Mouse (Mus musculus): Measurements from ENCODE around the gene Card9. TPM values are rescaled to one million over a fixed set of nuclear protein-coding genes. Genes with fewer than 3 reads are reported as not detected.

Gene Card9
- polyA plus RNA-seq, 1 experiment from 2014 or later: 0.53 TPM

DNA sequence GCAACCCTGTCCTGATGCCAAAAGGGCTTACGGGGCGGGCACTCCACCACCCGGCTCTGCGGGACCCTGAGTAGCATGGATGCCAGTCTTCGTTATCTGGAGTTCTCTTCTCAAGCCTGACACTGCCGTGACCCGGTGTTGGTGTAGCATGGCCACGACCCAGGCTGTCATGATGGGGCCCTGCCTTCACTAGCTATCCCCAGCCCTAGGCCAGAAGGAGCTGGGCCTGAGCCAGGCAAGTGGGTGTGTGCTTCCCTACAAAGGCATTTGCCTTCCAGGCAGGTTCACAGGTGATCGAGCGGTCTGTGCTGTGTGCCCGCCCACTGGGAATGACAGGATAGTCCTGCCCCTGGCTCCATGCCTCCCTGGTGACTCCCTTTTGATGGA lies 44.8 kb downstream of the Card9 start:
- ATAC-seq (ENCODE audit: low FRiP score, low TSS enrichment): peak; percentile 26
- H3K4me1 ChIP-seq (ENCODE audit: control insufficient read depth, insufficient read depth, low read length): peaks cover 31% of the 10 kb centered on the region
- H3K4me2 ChIP-seq (replicated peaks; ENCODE audit: low read depth, low read length): peak overlapping the region; percentile 93
- H3K27ac ChIP-seq (ENCODE audit: low read depth, low read length): peak overlapping the region; percentile 98
- WGBS: under 1% methylated on average over 11 of the region's 11 CpGs
- peak overlapping the region; percentile 92 for H3K4me3 ChIP-seq (ENCODE audit: low read length)
- no peaks in the 10 kb centered on the region for H3K36me3 ChIP-seq (ENCODE audit: control insufficient read depth, insufficient read depth, low read length)
- H3K9ac ChIP-seq (ENCODE audit: low read depth, low read length): peak overlapping the region; percentile 96
- no peaks in the 10 kb centered on the region for H3K27me3 ChIP-seq (ENCODE audit: control insufficient read depth, insufficient read depth, low read length)
- H3K9me3 ChIP-seq (ENCODE audit: control insufficient read depth, low read length): no peaks in the 10 kb centered on the region

DNA sequence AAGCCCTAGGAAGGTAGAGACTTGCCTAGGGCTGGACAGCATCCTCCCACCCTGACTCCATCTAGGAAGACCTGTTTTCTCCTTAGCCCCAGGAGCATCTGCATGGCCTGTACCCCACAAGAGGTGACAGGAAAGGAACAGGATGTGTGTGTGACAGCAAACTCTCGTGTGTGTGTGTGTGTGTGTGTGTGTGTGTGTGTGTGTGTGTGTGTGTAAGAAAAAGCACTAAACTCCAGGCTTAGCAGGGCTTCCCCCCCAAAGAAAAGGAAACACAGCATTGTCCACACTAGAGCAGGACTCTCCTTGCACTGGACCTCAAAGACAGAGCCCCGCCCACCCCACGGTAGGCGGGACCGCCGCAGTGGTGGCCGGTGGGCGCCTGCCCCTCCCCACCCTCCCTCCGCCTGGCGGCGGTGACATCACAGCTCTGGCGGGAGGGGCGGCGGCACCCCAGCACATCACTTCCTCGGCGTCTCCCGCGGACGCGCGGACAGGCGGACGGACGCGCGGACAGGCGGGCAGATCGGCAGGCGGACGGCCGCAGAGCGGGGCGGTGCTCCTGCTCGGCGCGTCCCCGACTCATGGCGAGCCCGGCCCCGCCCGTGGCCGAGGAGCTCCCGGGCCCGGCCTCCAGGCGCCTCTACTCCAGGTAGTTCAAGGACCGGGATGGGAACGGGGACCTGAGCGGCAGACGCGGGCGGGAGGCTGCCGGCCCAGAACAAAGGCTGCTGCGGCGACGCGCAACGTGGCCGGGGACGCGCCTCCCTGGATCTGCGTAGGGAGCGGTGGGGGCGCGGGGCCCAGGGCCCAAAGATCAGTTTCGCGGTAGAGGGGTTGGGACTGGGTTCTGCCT lies 45.4 kb downstream of the Card9 start, which contains the start of gene Gpsm1:
Gene Gpsm1, plus strand, starts transcription at position 444 of the 853 bp plus-strand sequence.
- Histone ChIP-seq H3K4me3 (ENCODE audit: low read length) (peak within 1 kb of the TSS; percentile 92), H3K36me3 (ENCODE audit: control insufficient read depth, insufficient read depth, low read length) (no peaks in the 10 kb centered on the region), H3K9me3 (ENCODE audit: control insufficient read depth, low read length) (no peaks in the 10 kb centered on the region), H3K9ac (ENCODE audit: low read depth, low read length) (peak within 1 kb of the TSS; percentile 96), H3K4me2 (replicated peaks; ENCODE audit: low read depth, low read length) (peak within 1 kb of the TSS; percentile 93), H3K4me1 (ENCODE audit: control insufficient read depth, insufficient read depth, low read length) (peaks cover 31% of the 10 kb centered on the region), H3K27ac (ENCODE audit: low read depth, low read length) (peak within 1 kb of the TSS; percentile 98), H3K27me3 (ENCODE audit: control insufficient read depth, insufficient read depth, low read length) (no peaks in the 10 kb centered on the region)
- ATAC-seq (ENCODE audit: low FRiP score, low TSS enrichment): peak; percentile 89
- WGBS: under 1% methylated on average over 41 of the region's 66 CpGs

DNA sequence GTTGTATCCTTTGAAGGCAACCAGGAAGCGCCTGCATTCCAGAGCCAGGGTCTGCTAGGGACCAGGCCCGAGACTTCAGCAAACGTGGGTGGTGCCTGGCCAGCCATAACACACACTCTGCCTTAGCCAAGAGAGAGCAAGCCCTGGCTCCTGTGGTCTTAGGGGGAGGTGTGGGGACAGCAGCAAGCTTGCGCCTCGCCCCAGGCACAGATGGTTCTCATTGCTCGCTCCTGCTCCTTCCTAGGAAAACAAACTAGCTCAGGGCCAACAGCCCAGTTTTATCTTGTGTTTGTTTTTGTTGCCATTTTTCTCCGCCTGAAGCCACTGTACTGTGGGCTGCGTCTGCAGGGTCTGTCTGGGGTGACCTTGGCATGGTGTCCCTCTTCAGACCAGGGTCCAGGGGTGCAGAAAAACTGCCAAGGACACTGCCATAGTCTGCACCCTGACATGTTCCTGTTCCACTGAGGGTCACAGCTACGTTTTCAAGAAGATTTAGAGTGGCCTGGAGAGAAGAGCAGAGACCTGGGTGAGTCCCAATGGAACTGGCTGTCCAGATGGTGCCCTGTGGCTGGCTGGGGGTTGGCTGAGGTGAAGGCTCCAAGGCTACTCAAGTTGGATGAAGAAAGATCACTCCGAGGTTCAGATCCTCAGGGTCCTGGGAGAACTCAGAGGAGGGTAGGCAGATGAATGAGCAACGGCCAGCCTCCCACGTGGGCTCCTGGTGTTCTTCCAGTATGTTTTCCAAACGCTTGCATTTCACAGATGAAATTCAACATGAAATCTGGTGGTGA lies 46.2 kb downstream of the Card9 start:
- H3K27me3 ChIP-seq (ENCODE audit: control insufficient read depth, insufficient read depth, low read length): no peaks in the 10 kb centered on the region
- ATAC-seq (ENCODE audit: low FRiP score, low TSS enrichment): peak; percentile 33
- peaks cover 31% of the 10 kb centered on the region for H3K4me1 ChIP-seq (ENCODE audit: control insufficient read depth, insufficient read depth, low read length)
- H3K4me3 ChIP-seq (ENCODE audit: low read length): peak overlapping the region; percentile 92; the same call in 1 of the 2 replicates
- H3K27ac ChIP-seq (ENCODE audit: low read depth, low read length): peak overlapping the region; percentile 98
- H3K36me3 ChIP-seq (ENCODE audit: control insufficient read depth, insufficient read depth, low read length): no peaks in the 10 kb centered on the region
- H3K4me2 ChIP-seq (replicated peaks; ENCODE audit: low read depth, low read length): peak overlapping the region; percentile 93
- 29% methylated on average over 13 of the region's 13 CpGs for WGBS
- no peaks in the 10 kb centered on the region for H3K9me3 ChIP-seq (ENCODE audit: control insufficient read depth, low read length)
- H3K9ac ChIP-seq (ENCODE audit: low read depth, low read length): no peak overlapping the region; the same call in 1 of the 2 replicates

DNA sequence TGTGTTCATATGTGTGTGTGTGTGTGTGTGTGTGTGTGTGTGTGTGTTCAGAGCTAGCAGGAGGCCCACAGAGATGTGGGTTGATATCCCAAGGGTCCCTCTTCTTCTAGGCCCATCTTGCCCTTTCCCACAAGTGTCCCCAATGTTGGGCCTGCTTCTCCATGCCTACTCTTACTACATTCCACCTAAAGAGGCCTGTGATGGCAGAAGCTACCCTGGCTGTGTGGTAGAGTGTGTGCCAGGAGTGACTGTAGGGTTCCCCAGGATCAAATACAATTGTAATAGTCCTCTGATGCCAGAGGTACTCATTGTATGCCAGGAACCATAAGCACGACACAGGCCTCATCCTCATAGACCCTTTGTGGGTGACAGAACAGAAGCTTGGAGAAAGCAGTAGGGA lies 47.3 kb downstream of the Card9 start:
- H3K36me3 ChIP-seq (ENCODE audit: control insufficient read depth, insufficient read depth, low read length): no peaks in the 10 kb centered on the region
- peak overlapping the region; percentile 42; the same call in 1 of the 2 replicates for H3K27ac ChIP-seq (ENCODE audit: low read depth, low read length)
- no peaks in the 10 kb centered on the region for H3K9me3 ChIP-seq (ENCODE audit: control insufficient read depth, low read length)
- no peak for ATAC-seq (ENCODE audit: low FRiP score, low TSS enrichment)
- no peak overlapping the region for H3K4me3 ChIP-seq (ENCODE audit: low read length)
- H3K9ac ChIP-seq (ENCODE audit: low read depth, low read length): no peak overlapping the region
- no peak overlapping the region for H3K4me2 ChIP-seq (replicated peaks; ENCODE audit: low read depth, low read length)
- H3K4me1 ChIP-seq (ENCODE audit: control insufficient read depth, insufficient read depth, low read length): peaks cover 31% of the 10 kb centered on the region
- no peaks in the 10 kb centered on the region for H3K27me3 ChIP-seq (ENCODE audit: control insufficient read depth, insufficient read depth, low read length)
- WGBS: 84% methylated on average over 1 of the region's 1 CpGs

DNA sequence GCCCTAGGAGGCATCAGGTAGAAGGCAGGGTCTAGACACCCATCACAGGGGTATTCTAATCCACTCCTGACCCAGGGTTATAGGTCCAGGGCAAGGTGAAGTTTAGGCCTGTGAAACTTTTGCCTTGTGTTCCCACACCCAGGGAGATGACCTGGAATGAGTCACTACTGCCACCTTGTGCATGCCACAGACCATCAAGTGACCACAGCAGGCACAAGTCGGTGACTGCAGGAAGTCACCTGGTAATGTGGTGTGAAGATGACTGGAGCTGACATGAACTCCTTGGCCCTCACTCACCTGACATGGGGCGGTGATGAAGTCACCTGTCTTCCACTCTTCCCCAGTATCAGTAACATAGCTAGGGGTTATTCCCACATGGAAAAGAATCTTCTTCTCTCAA lies 47.9 kb downstream of the Card9 start:
- WGBS: 58% methylated on average over 2 of the region's 2 CpGs
- no peak for ATAC-seq (ENCODE audit: low FRiP score, low TSS enrichment)

DNA sequence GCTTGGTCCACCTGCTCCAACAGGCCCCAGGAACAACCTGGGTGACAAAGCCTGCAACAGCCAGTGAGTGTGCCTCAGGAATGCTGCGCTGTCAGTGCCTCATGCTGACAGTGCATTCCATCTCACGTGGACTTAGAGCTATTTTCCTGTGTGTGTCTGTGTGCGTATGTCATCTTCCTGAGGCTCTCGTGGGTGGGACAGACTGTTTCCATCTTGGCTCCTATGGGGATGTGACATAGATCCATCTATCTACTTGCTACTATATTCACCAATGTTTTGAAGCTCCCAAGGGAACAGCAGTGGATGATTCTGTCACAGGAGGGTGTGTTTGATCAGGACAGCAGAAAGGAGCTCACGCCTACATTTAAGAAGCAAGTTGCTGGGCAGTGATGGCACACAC lies 48.8 kb downstream of the Card9 start:
- 72% methylated on average over 5 of the region's 5 CpGs for WGBS

More for the DNA sequence above, 47.9 kb downstream of the Card9 start:
- H3K9ac ChIP-seq (ENCODE audit: low read depth, low read length): no peak overlapping the region
- peaks cover 30% of the 10 kb centered on the region for H3K4me1 ChIP-seq (ENCODE audit: control insufficient read depth, insufficient read depth, low read length)
- H3K36me3 ChIP-seq (ENCODE audit: control insufficient read depth, insufficient read depth, low read length): no peaks in the 10 kb centered on the region
- no peak overlapping the region for H3K4me3 ChIP-seq (ENCODE audit: low read length)
- no peaks in the 10 kb centered on the region for H3K9me3 ChIP-seq (ENCODE audit: control insufficient read depth, low read length)
- H3K27ac ChIP-seq (ENCODE audit: low read depth, low read length): no peak overlapping the region
- no peaks in the 10 kb centered on the region for H3K27me3 ChIP-seq (ENCODE audit: control insufficient read depth, insufficient read depth, low read length)
- H3K4me2 ChIP-seq (replicated peaks; ENCODE audit: low read depth, low read length): no peak overlapping the region

DNA sequence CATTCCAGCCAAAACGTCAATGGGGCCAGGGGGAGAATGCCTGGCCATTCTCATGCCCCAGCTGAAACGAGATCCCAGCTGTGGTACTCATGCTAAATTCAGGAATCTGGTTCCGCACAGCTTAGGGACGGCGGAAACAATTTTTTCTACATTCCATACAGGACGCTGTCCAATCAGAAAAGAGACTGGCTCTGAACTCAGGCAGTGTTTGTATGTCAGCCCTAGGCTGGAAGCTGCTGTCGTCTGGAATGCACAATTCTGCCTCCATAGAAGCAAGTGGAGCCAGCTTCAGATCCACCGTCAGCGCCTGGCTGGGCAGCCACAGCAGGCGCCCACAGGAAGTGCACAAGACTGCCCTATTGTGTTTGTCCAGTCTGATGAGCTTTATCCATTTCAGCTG lies 51.0 kb downstream of the Card9 start:
- H3K27ac ChIP-seq (ENCODE audit: low read depth, low read length): peak overlapping the region; percentile 63
- H3K36me3 ChIP-seq (ENCODE audit: control insufficient read depth, insufficient read depth, low read length): no peaks in the 10 kb centered on the region
- H3K4me1 ChIP-seq (ENCODE audit: control insufficient read depth, insufficient read depth, low read length): peaks cover 8% of the 10 kb centered on the region; the same call in 1 of the 2 replicates
- 29% methylated on average over 10 of the region's 10 CpGs for WGBS
- no peak overlapping the region for H3K9ac ChIP-seq (ENCODE audit: low read depth, low read length)
- H3K27me3 ChIP-seq (ENCODE audit: control insufficient read depth, insufficient read depth, low read length): no peaks in the 10 kb centered on the region
- ATAC-seq (ENCODE audit: low FRiP score, low TSS enrichment): peak; percentile 74
- no peak overlapping the region for H3K4me3 ChIP-seq (ENCODE audit: low read length)
- no peaks in the 10 kb centered on the region for H3K9me3 ChIP-seq (ENCODE audit: control insufficient read depth, low read length)
- H3K4me2 ChIP-seq (replicated peaks; ENCODE audit: low read depth, low read length): no peak overlapping the region

More for the DNA sequence above, 48.8 kb downstream of the Card9 start:
- no peak overlapping the region for H3K4me2 ChIP-seq (replicated peaks; ENCODE audit: low read depth, low read length)
- no peak overlapping the region for H3K9ac ChIP-seq (ENCODE audit: low read depth, low read length)
- no peaks in the 10 kb centered on the region for H3K27me3 ChIP-seq (ENCODE audit: control insufficient read depth, insufficient read depth, low read length)
- no peaks in the 10 kb centered on the region for H3K36me3 ChIP-seq (ENCODE audit: control insufficient read depth, insufficient read depth, low read length)
- H3K27ac ChIP-seq (ENCODE audit: low read depth, low read length): no peak overlapping the region
- ATAC-seq (ENCODE audit: low FRiP score, low TSS enrichment): no peak
- H3K4me1 ChIP-seq (ENCODE audit: control insufficient read depth, insufficient read depth, low read length): peaks cover 22% of the 10 kb centered on the region
- H3K9me3 ChIP-seq (ENCODE audit: control insufficient read depth, low read length): no peaks in the 10 kb centered on the region
- H3K4me3 ChIP-seq (ENCODE audit: low read length): no peak overlapping the region

DNA sequence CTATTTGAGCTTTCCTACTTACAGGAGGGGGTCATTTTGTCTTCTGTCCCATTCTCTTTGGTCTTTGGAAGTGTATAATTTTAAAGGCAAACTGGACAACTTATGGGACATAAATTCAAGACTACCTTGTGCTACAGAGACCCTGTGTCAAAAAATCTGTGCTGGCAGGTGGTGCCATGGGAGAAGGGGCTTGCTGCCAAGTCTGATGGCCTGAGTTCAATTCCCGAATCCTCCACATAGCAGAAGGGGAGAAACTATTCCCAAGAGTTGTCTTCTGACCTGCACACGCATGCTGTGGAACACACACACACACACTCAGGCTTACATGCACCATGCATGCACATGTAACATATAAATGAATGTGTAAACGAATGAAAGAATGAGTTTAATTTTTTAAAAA lies 54.0 kb downstream of the Card9 start:
- Histone ChIP-seq H3K27me3 (ENCODE audit: control insufficient read depth, insufficient read depth, low read length) (no peaks in the 10 kb centered on the region), H3K4me1 (ENCODE audit: control insufficient read depth, insufficient read depth, low read length) (no peaks in the 10 kb centered on the region; the same call in 1 of the 2 replicates), H3K36me3 (ENCODE audit: control insufficient read depth, insufficient read depth, low read length) (no peaks in the 10 kb centered on the region), H3K27ac (ENCODE audit: low read depth, low read length) (no peak overlapping the region), H3K9me3 (ENCODE audit: control insufficient read depth, low read length) (0 out of 2 replicates have a peak, but pooled peaks cover 4% of the 10 kb centered on the region), H3K4me2 (replicated peaks; ENCODE audit: low read depth, low read length) (no peak overlapping the region), H3K9ac (ENCODE audit: low read depth, low read length) (no peak overlapping the region), H3K4me3 (ENCODE audit: low read length) (no peak overlapping the region)
- no peak for ATAC-seq (ENCODE audit: low FRiP score, low TSS enrichment)
- 84% methylated on average over 3 of the region's 3 CpGs for WGBS
